Mouse (Mus musculus): ENCODE data around the gene Abhd12b. TPM values are rescaled to one million over a fixed set of nuclear protein-coding genes. Genes with fewer than 3 reads are reported as not detected.
A peak's percentile ranks its signal among the peaks of the same experiment; 100 is the strongest.
"Not testable (repeated sequence)": the region's sequence is repeated elsewhere in the genome, so short reads cannot be mapped to it uniquely, and the experiment has no call there.

The Abhd12b gene
- polyA plus RNA-seq, 1 experiment from 2014 or later, result not detected

DNA sequence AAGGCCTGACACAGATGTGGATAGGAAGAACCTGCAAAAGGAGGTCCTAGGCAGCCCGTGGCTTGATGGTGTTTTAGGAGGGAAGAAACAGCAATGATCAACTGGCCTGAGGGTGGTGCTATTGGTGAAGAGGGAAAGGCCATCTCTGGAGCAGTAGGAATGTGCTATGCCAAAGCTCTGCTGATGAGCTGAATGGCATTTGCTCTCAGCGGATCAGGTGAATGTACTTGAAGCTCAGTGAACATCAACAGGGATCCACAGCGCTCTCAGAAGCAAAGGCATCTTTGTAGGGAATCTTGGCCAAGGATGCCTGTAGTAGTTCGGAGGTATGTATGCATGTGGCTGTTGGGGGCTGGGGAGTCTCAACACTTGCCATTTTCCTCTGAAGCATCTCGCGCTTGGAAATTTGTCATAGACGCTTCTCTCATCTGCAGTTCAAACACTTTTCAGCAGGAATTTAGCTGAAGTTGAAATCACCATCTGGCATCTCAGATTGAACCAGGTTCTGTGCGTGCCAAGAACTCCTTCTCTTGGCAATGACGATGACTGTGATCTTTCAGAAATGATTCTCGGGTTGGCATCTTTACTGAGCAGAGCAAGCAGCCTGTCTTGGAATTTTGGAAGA is 35.1 kb upstream of the Abhd12b start:
- Histone ChIP-seq H3K27ac (no peak overlapping the region), H3K27me3 (ENCODE audit: insufficient read depth, poor library complexity, severe bottlenecking) (peaks cover 12% of the 10 kb centered on the region; the same call in 1 of the 2 replicates), H3K4me3 (no peak overlapping the region), H3K9me3 (no peaks in the 10 kb centered on the region), H3K36me3 (no peaks in the 10 kb centered on the region), H3K4me1 (no peaks in the 10 kb centered on the region)
- 82% methylated on average over 10 of the region's 10 CpGs for WGBS
- DNase-seq (ENCODE audit: low spot score), result no peak

DNA sequence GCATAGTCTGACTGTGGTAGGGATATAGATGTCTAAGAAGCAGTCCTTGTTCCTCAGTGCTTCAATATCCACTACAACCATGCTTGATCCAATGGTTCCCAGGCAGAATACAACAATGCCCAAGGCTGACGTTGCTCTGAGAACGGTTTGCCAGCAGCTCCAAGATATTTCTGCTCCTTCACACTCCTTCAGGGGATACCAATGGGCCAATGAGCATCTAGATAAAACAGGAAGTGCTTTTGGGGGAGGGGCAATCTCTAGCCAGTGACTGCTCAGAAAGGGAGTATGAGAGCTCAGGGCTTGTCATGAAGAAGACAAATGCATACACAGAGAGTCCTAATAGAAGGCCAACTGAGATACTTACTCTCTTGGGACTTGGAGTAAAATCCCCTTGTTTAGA is 34.4 kb upstream of the Abhd12b start:
- no peaks in the 10 kb centered on the region for H3K4me1 ChIP-seq
- no peak overlapping the region for H3K4me3 ChIP-seq
- H3K27me3 ChIP-seq (ENCODE audit: insufficient read depth, poor library complexity, severe bottlenecking), result peaks cover 12% of the 10 kb centered on the region; the same call in 1 of the 2 replicates
- 51% methylated on average over 2 of the region's 2 CpGs for WGBS
- H3K9me3 ChIP-seq, result no peaks in the 10 kb centered on the region
- H3K36me3 ChIP-seq, result no peaks in the 10 kb centered on the region
- no peak for DNase-seq (ENCODE audit: low spot score)
- H3K27ac ChIP-seq, result no peak overlapping the region

DNA sequence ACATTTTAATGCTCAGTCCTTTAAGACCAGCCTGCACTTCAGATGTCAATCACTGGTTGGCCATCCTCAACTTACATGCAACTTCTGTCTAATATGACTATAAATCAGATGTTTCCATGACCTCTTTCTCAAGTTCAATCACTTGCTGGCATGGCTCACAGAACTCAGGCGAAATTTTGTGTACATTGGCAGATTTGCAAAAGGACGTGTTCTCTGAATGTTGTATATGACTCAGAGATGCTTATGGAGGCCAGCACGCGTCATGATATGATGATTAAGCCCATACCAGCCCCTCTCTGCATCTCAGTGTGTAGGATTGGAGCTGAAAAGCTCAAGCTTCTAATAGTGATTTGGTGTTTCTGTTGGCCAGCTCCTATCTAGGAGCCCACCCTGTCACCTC is 27.3 kb upstream of the Abhd12b start:
- Histone ChIP-seq H3K4me3 (no peak overlapping the region), H3K4me1 (peaks cover 10% of the 10 kb centered on the region; the same call in 1 of the 2 replicates), H3K36me3 (no peaks in the 10 kb centered on the region), H3K9me3 (no peaks in the 10 kb centered on the region), H3K27ac (no peak overlapping the region), H3K27me3 (ENCODE audit: insufficient read depth, poor library complexity, severe bottlenecking) (0 out of 2 replicates have a peak, but pooled peaks cover 4% of the 10 kb centered on the region)
- WGBS, result 90% methylated on average over 4 of the region's 4 CpGs
- DNase-seq (ENCODE audit: low spot score), result no peak

DNA sequence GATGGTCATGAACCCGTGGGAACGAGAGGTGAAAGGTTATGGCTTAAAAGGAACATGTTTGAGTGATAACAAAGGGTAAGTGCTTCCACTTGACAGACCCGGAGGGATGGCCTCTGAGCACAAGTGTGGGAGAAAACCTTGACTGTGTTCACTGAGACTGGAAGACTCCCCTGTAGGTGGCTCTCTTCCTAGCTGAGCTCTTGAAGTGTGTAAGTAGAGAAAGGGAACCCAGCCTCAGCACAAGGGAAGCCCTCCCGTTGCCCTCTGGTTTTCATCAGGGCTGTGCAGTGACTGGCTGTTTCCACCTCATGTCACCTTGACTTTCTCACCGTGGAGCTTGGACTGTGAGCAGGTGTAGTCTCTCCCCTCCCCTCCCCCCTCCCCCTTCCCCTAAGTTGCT is 24.8 kb upstream of the Abhd12b start:
- Histone ChIP-seq H3K4me1 (peaks cover 10% of the 10 kb centered on the region; the same call in 1 of the 2 replicates), H3K9me3 (no peaks in the 10 kb centered on the region), H3K27me3 (ENCODE audit: insufficient read depth, poor library complexity, severe bottlenecking) (no peaks in the 10 kb centered on the region), H3K36me3 (no peaks in the 10 kb centered on the region), H3K4me3 (no peak overlapping the region), H3K27ac (0 out of 2 replicates have a peak overlapping the region, but pooled peaks have one; percentile 11)
- 26% methylated on average over 5 of the region's 5 CpGs for WGBS
- no peak for DNase-seq (ENCODE audit: low spot score)

DNA sequence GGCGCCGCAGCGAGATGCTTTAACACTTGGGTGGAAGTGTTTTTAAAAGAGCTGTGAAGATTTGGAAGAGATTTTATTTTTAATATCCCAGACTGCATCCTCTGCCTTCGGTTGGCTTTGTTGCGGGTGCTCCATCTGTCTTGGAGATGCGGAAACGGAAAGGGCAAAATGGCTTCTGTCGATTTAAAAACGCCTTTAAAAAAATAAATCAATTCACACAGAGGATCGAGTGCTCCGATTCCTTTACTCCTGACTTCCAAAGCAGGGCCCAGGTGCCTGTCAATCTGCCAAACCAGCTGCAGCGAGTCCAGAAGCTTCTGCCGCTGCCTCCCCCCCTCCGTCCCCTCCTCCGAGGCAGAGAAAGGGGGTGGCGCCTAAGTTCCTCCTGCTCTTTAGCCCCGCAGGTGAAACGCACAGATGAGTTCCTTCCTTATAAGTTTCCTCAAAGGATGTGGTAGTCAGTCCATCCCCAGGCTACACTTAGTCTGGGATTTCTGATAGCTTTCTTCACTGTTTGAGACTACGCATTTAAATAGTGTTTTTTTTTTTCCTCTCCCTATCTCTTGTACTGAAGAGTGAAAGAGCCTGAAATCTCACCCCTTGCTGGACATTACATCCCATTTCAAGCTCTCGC is 22.8 kb upstream of the Abhd12b start:
- H3K27ac ChIP-seq, result no peak overlapping the region
- DNase-seq (ENCODE audit: low spot score), result no peak
- H3K27me3 ChIP-seq (ENCODE audit: insufficient read depth, poor library complexity, severe bottlenecking), result no peaks in the 10 kb centered on the region
- H3K4me1 ChIP-seq, result peaks cover 10% of the 10 kb centered on the region; the same call in 1 of the 2 replicates
- H3K36me3 ChIP-seq, result no peaks in the 10 kb centered on the region
- WGBS, result 53% methylated on average over 20 of the region's 20 CpGs
- no peaks in the 10 kb centered on the region for H3K9me3 ChIP-seq
- no peak overlapping the region for H3K4me3 ChIP-seq

DNA sequence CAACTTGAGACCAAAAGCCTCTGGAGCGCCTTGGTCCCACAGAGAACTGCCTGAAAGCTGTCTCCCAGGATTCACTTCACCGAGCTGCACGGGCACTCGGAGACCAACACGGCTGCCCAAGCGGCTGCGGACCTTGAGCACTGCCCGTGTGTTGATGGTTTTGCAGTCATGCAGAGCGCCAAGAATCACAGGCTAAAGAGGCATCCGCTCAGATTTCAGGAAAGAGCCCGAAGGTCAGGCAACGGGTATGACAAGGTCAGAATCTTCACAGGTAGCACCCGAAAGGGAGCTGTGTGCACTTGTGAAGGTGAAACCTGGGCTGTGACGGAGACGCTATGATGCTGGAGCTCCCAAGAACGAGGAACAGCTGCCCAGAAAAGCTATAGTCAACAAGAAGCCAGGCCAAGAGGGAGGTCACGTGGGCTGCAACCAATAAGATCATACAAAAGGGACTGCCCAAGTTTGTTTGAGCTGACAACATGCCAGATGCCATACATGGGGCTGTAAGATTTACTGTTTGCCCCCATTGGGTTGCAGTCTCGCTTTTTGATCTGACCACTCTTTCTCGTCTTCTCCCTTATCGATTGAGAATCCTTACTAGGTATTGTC is 19.2 kb upstream of the Abhd12b start:
- 85% methylated on average over 20 of the region's 20 CpGs for WGBS
- H3K4me3 ChIP-seq, result no peak overlapping the region
- DNase-seq (ENCODE audit: low spot score), result no peak

DNA sequence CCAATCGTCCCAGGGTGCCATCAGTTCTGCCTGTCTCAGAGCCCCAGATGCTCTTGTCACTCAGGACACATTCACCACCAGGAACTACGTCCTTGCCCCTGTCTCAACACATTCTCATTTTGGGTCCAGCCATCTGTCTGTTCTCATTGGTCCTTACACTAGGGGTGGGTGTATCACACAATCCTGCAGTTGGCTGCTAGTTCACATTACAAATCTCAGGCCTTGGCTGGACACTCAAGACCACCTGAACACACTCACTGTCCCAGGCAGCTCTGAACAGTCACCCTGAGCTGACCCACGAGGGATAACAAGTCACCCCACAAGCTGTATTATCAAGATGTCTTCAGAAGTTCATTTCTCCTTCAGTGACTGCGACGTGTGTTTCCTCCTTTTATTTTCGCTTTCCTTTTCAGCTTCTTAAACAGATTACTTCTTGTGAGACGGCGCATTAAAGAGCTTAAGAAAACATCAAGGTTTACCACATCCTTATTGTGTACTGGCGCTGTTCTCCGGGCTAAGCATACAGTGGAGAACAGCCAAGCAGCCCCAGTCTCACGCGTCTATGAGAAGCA is 17.7 kb upstream of the Abhd12b start:
- no peaks in the 10 kb centered on the region for H3K9me3 ChIP-seq
- H3K36me3 ChIP-seq, result no peaks in the 10 kb centered on the region
- H3K27ac ChIP-seq, result no peak overlapping the region
- H3K27me3 ChIP-seq (ENCODE audit: insufficient read depth, poor library complexity, severe bottlenecking), result no peaks in the 10 kb centered on the region
- no peak for DNase-seq (ENCODE audit: low spot score)
- no peaks in the 10 kb centered on the region for H3K4me1 ChIP-seq
- 71% methylated on average over 12 of the region's 12 CpGs for WGBS
- no peak overlapping the region for H3K4me3 ChIP-seq

More for the DNA sequence above, 19.2 kb upstream of the Abhd12b start:
- no peaks in the 10 kb centered on the region for H3K27me3 ChIP-seq (ENCODE audit: insufficient read depth, poor library complexity, severe bottlenecking)
- no peak overlapping the region for H3K27ac ChIP-seq
- H3K36me3 ChIP-seq, result no peaks in the 10 kb centered on the region
- peaks cover 2% of the 10 kb centered on the region; the same call in 1 of the 2 replicates for H3K4me1 ChIP-seq
- H3K9me3 ChIP-seq, result no peaks in the 10 kb centered on the region

DNA sequence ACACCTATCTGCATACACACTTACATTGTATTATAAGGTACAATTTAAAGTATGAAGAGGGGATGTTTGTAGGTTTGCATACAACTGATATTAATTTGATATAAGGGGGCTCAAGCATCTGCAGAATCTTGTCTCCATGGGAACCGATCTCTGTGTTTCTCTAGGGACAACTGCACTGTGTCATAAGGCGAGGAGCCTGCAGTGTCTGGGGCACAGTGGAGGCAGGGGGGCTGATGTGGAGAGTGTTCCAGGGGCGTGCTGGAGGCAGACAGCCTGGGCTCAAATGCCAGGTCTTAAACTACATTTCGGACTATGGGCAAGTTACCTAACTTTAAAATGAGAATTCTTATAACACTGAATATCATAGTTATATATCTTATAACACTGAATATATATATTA is 16.8 kb upstream of the Abhd12b start:
- 81% methylated on average over 4 of the region's 4 CpGs for WGBS
- no peak overlapping the region for H3K27ac ChIP-seq
- H3K4me3 ChIP-seq, result no peak overlapping the region
- no peaks in the 10 kb centered on the region for H3K27me3 ChIP-seq (ENCODE audit: insufficient read depth, poor library complexity, severe bottlenecking)
- H3K36me3 ChIP-seq, result no peaks in the 10 kb centered on the region
- DNase-seq (ENCODE audit: low spot score), result no peak
- no peaks in the 10 kb centered on the region for H3K4me1 ChIP-seq
- H3K9me3 ChIP-seq, result no peaks in the 10 kb centered on the region

DNA sequence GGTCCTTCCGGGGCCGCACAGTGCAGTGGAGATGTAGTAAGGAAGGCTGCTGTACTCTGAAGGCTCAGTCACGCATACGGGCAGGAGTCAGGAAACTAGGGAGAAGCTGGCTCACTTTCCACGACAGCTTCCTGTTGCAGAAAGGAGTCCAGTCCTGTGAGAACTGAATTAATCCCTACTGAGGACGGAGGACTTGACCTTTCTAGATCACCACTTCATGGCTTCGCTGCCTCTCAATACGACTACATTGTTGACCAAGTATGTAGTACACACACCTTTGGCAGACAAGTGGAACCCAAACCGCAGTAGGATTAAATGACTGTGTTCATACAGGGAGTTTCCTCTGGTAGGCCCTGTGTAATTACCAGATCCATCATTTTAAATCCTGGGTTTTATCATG is 16.3 kb upstream of the Abhd12b start:
- no peaks in the 10 kb centered on the region for H3K9me3 ChIP-seq
- no peak overlapping the region for H3K27ac ChIP-seq
- H3K4me1 ChIP-seq, result no peaks in the 10 kb centered on the region
- H3K4me3 ChIP-seq, result no peak overlapping the region
- H3K36me3 ChIP-seq, result no peaks in the 10 kb centered on the region
- DNase-seq (ENCODE audit: low spot score), result no peak
- 75% methylated on average over 9 of the region's 9 CpGs for WGBS
- no peaks in the 10 kb centered on the region for H3K27me3 ChIP-seq (ENCODE audit: insufficient read depth, poor library complexity, severe bottlenecking)

DNA sequence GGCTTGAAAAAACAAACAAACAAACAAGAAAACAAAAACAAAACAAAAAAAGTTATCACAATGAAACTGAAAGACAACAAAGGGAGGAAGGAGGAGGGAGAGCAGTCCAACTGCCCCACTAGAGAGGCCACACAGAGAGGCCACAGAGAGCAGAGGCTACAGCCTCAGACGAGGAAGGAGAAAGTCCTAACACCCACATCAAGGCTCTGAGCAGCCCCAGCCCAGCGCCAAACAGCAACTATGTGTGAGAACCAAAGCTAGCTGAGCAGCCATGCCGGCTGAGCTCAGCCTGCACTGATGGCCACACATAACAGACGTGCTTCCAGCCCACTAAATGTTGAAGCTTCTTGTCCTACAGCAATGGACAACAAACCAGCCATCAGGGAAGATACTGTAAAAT is 14.1 kb upstream of the Abhd12b start:
- no peak for DNase-seq (ENCODE audit: low spot score)
- Histone ChIP-seq H3K4me1 (peaks cover 9% of the 10 kb centered on the region), H3K4me3 (no peak overlapping the region), H3K9me3 (no peaks in the 10 kb centered on the region), H3K36me3 (no peaks in the 10 kb centered on the region), H3K27ac (no peak overlapping the region), H3K27me3 (ENCODE audit: insufficient read depth, poor library complexity, severe bottlenecking) (no peaks in the 10 kb centered on the region)
- 64% methylated on average over 4 of the region's 4 CpGs for WGBS

DNA sequence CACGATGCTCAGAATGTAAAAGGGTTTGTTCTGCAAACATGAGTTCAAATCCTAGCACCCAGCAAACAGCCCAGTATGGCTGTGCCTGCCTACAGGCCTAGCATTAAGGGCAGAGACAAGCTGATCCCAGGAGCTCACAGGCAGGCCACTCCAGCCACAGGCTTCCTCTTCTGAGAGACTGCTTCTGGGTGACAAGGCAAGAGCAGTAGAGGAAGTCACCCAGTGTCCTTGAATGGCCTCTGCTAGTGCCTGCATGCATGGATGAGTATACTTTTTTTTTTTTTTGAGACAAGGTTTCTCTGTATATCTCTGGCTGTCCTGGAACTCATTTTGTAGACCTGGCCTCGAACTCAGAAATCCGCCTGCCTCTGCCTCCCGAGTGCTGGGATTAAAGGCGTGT is 13.4 kb upstream of the Abhd12b start:
- DNase-seq (ENCODE audit: low spot score), result no peak
- Histone ChIP-seq H3K36me3 (no peaks in the 10 kb centered on the region), H3K9me3 (no peaks in the 10 kb centered on the region), H3K27me3 (ENCODE audit: insufficient read depth, poor library complexity, severe bottlenecking) (no peaks in the 10 kb centered on the region), H3K4me3 (no peak overlapping the region), H3K4me1 (peaks cover 9% of the 10 kb centered on the region), H3K27ac (no peak overlapping the region)
- 93% methylated on average over 5 of the region's 5 CpGs for WGBS

DNA sequence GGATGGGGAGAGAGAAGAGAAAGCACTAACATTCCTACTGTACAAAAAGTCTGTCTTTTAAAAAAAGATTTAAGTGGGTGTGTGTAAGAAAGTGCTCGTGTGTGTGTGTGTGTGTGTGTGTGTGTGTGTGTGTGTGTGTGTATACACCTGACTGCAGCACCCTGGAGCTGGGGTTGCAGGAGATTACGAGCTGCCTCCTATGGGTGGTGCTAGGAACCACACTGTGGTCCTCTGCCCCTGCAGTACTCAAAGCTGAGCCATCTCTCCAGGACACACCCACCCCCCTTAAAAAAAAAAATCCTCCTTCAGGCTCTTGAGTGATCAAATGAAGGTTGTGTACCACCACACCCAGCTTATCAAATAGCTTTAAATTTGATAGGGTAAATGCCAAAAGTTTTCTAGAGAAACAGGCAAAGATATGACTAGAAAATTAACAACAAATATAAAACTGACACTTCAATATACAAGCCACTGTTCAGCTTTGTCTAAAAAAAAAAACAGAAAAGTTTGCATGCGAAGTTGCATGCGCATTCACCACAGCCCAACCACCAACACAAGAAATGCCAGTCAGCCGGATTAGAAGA is 12.9 kb upstream of the Abhd12b start:
- no peak for DNase-seq (ENCODE audit: low spot score)
- H3K27ac ChIP-seq, result no peak overlapping the region
- no peaks in the 10 kb centered on the region for H3K27me3 ChIP-seq (ENCODE audit: insufficient read depth, poor library complexity, severe bottlenecking)
- H3K36me3 ChIP-seq, result no peaks in the 10 kb centered on the region
- no peaks in the 10 kb centered on the region for H3K9me3 ChIP-seq
- no peak overlapping the region for H3K4me3 ChIP-seq
- WGBS, result 81% methylated on average over 5 of the region's 5 CpGs
- peaks cover 9% of the 10 kb centered on the region for H3K4me1 ChIP-seq

DNA sequence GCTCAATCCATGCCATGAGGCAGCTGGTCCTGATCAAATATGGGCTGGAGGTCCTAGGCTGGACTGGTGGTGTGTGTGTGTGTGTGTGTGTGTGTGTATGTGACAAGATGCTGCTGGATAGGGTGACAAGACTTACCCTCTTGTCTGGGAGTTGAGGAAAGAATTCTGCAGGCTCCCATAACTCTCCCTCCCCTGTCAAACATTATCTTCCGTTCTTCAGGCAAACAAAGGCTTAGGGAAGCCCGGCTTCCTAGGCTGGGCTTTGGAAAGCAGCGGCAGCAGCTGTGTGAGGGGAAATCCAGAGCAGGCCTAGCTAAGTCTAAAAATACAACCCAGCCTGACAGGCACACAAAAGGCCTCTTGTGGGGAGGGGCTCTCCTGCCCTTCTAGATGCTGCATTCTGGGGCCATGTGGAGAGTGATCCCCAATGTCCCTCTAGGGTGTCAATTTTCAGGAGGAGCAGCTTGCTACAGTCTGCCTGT is 9.8 kb upstream of the Abhd12b start:
- peaks cover 18% of the 10 kb centered on the region for H3K4me1 ChIP-seq
- H3K27me3 ChIP-seq (ENCODE audit: insufficient read depth, poor library complexity, severe bottlenecking); H3K9me3 ChIP-seq; DNase-seq (ENCODE audit: low spot score); H3K36me3 ChIP-seq; H3K4me3 ChIP-seq: not testable (repeated sequence)
- 6% methylated on average over 3 of the region's 3 CpGs for WGBS
- peak overlapping the region; percentile 74 for H3K27ac ChIP-seq

All from heart, embryonic 10.5 days (tissue).